Mouse (Mus musculus) heart, embryonic 15.5 days (tissue): ENCODE measurements around the gene Tomm34. TPM values are rescaled to one million over a fixed set of nuclear protein-coding genes. Genes with fewer than 3 reads are reported as not detected.

ENCODE experiments used
- ATAC-seq: fragments of 200-750 bp; cut with Nextera tagmentation; replicated peaks from 2 replicates; pipeline ENCODE4 v1.8.0; 2017; ENCODE audit warnings: low read depth, moderate TSS enrichment; ENCODE audit not compliant: insufficient number of reproducible peaks, insufficient read depth, low FRiP score
- H3K27ac ChIP-seq: fragments of 300-500 bp; sonication (generic); 2 replicates; pipeline ENCODE4 v1.5.1; 2015; ENCODE audit warnings: mild to moderate bottlenecking, inconsistent platforms
- H3K27me3 ChIP-seq: fragments of 300-500 bp; sonication (generic); 2 replicates; pipeline ENCODE4 v1.6.1; 2015; ENCODE audit warnings: inconsistent platforms
- H3K36me3 ChIP-seq: fragments of 300-500 bp; sonication (generic); 2 replicates; pipeline ENCODE4 v1.6.1; 2015; ENCODE audit warnings: mild to moderate bottlenecking, inconsistent platforms
- H3K4me1 ChIP-seq: fragments of 300-500 bp; sonication (generic); replicated peaks from 2 replicates; pipeline ENCODE4 v1.6.1; 2015; ENCODE audit warnings: inconsistent platforms
- H3K4me2 ChIP-seq: fragments of 300-500 bp; sonication (generic); 2 replicates; pipeline ENCODE4 v1.6.1; 2015; ENCODE audit warnings: inconsistent platforms, mild to moderate bottlenecking, moderate library complexity
- H3K4me3 ChIP-seq: fragments of 300-500 bp; sonication (generic); 2 replicates; pipeline ENCODE4 v1.5.1; 2015; ENCODE audit warnings: mild to moderate bottlenecking, inconsistent platforms
- H3K9ac ChIP-seq: fragments of 300-500 bp; sonication (generic); 2 replicates; pipeline ENCODE4 v1.6.1; 2015; ENCODE audit warnings: mild to moderate bottlenecking, inconsistent platforms
- H3K9me3 ChIP-seq: fragments of 300-500 bp; sonication (generic); replicated peaks from 2 replicates; pipeline ENCODE4 v1.6.1; 2016; ENCODE audit warnings: inconsistent platforms
- WGBS: fragments of 180-500 bp; shearing (Covaris S2); methylation state at CpG from one replicate; pipeline ENCODE4 v1.1.7; 2015; ENCODE audit warnings: mixed read lengths; 5-methylcytosine and 5-hydroxymethylcytosine counted together
- polyA plus RNA-seq: library from polyadenylated mRNA; unstranded; fragments of >200 nt; fragmentation: Nextera tagmentation; extraction: Ambion mirVana; gene quantifications from 2 replicates; pipeline ENCODE4 v1.2.1, GENCODE M21; 2015

Tomm34 gene
- polyA plus RNA-seq, 1 experiment from 2014 or later = 42.8 TPM

GRCm38 (mm10) chr2:164009227-164009626 is 61.7 kb downstream of the Tomm34 start:
- Histone ChIP-seq H3K9me3 (no peaks in the 10 kb centered on the region), H3K27me3 (no peaks in the 10 kb centered on the region), H3K9ac (no peak overlapping the region), H3K4me1 (peaks cover 24% of the 10 kb centered on the region), H3K4me2 (no peak overlapping the region), H3K4me3 (no peak overlapping the region), H3K36me3 (peaks cover 29% of the 10 kb centered on the region), H3K27ac (no peak overlapping the region)
- ATAC-seq = no peak
- 86% methylated on average over 6 of the region's 6 CpGs for WGBS

- no peak overlapping the region for H3K4me2 ChIP-seq
- H3K4me3 ChIP-seq = no peak overlapping the region
- H3K27me3 ChIP-seq = no peaks in the 10 kb centered on the region
- no peak for ATAC-seq
- peaks cover 29% of the 10 kb centered on the region for H3K4me1 ChIP-seq
- no peaks in the 10 kb centered on the region for H3K9me3 ChIP-seq
- H3K9ac ChIP-seq = no peak overlapping the region
- WGBS = 77% methylated on average over 2 of the region's 2 CpGs
- no peak overlapping the region for H3K27ac ChIP-seq
- H3K36me3 ChIP-seq = peaks cover 17% of the 10 kb centered on the region
Measured at GRCm38 (mm10) chr2:164007987-164008545, 62.9 kb downstream of the Tomm34 start.

GRCm38 (mm10) chr2:164007547-164007946 is 63.4 kb downstream of the Tomm34 start:
- WGBS = 74% methylated on average over 8 of the region's 8 CpGs
- Histone ChIP-seq H3K9me3 (no peaks in the 10 kb centered on the region), H3K27me3 (no peaks in the 10 kb centered on the region), H3K36me3 (peaks cover 12% of the 10 kb centered on the region), H3K4me3 (no peak overlapping the region), H3K9ac (no peak overlapping the region), H3K4me1 (peaks cover 30% of the 10 kb centered on the region), H3K4me2 (no peak overlapping the region), H3K27ac (no peak overlapping the region)
- ATAC-seq = no peak

GRCm38 (mm10) chr2:164006932-164007331 is 64.0 kb downstream of the Tomm34 start:
- Histone ChIP-seq H3K9ac (no peak overlapping the region), H3K27ac (no peak overlapping the region), H3K27me3 (no peaks in the 10 kb centered on the region), H3K4me1 (peaks cover 30% of the 10 kb centered on the region), H3K4me3 (no peak overlapping the region), H3K9me3 (no peaks in the 10 kb centered on the region), H3K4me2 (no peak overlapping the region), H3K36me3 (peaks cover 6% of the 10 kb centered on the region)
- WGBS = 52% methylated on average over 10 of the region's 10 CpGs
- no peak for ATAC-seq

- Histone ChIP-seq H3K27me3 (no peaks in the 10 kb centered on the region), H3K4me3 (no peak overlapping the region), H3K4me2 (no peak overlapping the region), H3K4me1 (peaks cover 41% of the 10 kb centered on the region), H3K9ac (no peak overlapping the region), H3K27ac (no peak overlapping the region), H3K36me3 (no peaks in the 10 kb centered on the region), H3K9me3 (no peaks in the 10 kb centered on the region)
- ATAC-seq = no peak
- 63% methylated on average over 5 of the region's 5 CpGs for WGBS
Measured at GRCm38 (mm10) chr2:164004503-164004902, 66.5 kb downstream of the Tomm34 start.

Other genes starting within 250 kb of the Tomm34 start
- gene Kcnk15, start 217.5 kb downstream of the Tomm34 start, polyA plus RNA-seq = not detected in 2 replicates
- 0.31 and 0.52 TPM in 2 replicates for gene Rims4, start 152.5 kb downstream of the Tomm34 start, polyA plus RNA-seq
- gene Ywhab, start 76.2 kb downstream of the Tomm34 start, polyA plus RNA-seq = 202 and 213 TPM in 2 replicates
- 0.92 and 1.1 TPM in 2 replicates for gene Pabpc1l, start 45.7 kb downstream of the Tomm34 start, polyA plus RNA-seq
- gene Stk4, start 847 bp downstream of the Tomm34 start, polyA plus RNA-seq = 11.8 and 13.7 TPM in 2 replicates
- gene Kcns1, start 99.9 kb upstream of the Tomm34 start, polyA plus RNA-seq = 0.20 and 0.24 TPM in 2 replicates
- gene Wfdc5, start 111.6 kb upstream of the Tomm34 start, polyA plus RNA-seq = not detected in 2 replicates
- gene Wfdc12, start 119.4 kb upstream of the Tomm34 start, polyA plus RNA-seq = not detected in 2 replicates
- not detected in 2 replicates for gene Wfdc15a, start 129.0 kb upstream of the Tomm34 start, polyA plus RNA-seq
- gene Wfdc15b, start 150.5 kb upstream of the Tomm34 start, polyA plus RNA-seq = not detected in 2 replicates
- not detected in 2 replicates for gene Svs2, start 167.3 kb upstream of the Tomm34 start, polyA plus RNA-seq
- gene Svs3b, start 185.5 kb upstream of the Tomm34 start, polyA plus RNA-seq = not detected in 2 replicates
- gene Svs4, start 207.3 kb upstream of the Tomm34 start, polyA plus RNA-seq = not detected in 2 replicates
- not detected in 2 replicates for gene Svs3a, start 218.1 kb upstream of the Tomm34 start, polyA plus RNA-seq
- not detected in 2 replicates for gene Svs6, start 245.6 kb upstream of the Tomm34 start, polyA plus RNA-seq